Mouse (Mus musculus): ENCODE results near the gene Nfya.
"Not testable (repeated sequence)": the region's sequence is repeated elsewhere in the genome, so short reads cannot be mapped to it uniquely, and the experiment has no call there.

Gene Nfya

DNA sequence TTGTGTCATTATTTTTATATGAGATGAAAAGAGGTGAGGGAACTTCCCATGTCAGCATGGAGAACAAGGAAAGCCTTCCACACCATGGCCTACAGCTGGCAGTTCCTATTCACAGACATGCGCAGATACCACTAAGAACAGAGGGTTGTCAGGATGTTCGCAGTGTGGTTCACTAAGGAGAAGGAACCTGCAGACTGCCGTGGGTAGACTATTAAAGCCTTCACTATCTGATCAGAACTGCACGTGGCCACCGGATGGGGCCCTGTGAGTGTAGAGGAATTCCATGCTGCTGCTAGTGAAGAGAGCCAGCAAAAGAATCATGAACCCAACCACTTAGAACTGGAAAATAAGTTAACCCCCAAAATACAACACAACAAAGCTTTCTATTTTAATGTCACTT, 20.3 kb downstream of the Nfya start:
- DNase-seq: no peak

DNA sequence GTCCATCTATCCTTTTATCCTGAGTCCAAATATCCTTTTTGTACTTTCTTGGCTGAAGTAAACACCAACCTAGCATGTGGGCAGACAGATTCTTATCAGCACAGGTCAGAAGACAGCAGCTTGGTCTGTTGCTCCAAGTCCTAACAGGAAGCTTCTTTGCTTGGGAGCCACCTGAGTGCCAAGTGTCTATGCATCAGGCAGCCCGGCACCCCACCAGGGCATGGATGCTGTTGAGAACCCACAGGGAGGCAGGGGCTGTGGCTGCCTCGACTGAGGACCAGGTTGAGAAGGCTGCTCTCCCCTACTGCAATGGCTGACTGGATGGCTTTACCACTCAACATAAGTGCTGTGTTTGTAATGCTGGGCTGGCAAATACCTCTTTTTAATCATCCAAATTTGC, 21.0 kb downstream of the Nfya start:
- no peak for DNase-seq

DNA sequence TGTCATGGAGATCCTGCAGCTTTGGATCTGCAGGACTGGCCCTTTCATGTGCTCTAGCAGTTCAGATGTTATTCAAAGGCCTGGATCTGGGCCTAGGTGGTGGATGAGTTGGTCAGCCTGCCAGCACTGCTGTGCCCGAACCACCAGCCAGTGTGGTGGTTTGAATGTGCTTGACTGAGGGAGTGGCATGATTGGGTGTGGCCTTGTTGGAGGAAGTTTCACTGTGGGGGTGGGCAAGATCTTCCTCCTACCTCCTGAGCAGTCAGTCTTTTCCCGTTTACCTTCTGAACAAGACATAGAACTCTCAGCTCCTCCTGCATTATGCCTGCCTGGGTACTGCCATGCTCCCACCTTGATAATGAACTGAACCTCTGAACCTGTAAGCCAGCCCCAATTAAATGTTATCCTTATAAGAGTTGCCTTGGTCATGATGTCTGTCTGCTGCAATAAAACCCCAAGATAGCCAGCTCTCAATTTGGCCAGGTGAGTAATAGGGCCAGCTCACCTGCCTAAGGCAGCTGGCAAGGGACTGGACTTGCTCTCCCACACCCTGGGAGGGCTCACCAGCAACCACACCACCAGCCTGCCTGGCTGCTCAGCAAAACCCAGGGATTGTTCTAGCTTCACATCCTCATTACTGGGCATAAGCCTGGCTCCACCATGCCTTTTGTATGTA, 23.8 kb downstream of the Nfya start:
- no peak for DNase-seq

DNA sequence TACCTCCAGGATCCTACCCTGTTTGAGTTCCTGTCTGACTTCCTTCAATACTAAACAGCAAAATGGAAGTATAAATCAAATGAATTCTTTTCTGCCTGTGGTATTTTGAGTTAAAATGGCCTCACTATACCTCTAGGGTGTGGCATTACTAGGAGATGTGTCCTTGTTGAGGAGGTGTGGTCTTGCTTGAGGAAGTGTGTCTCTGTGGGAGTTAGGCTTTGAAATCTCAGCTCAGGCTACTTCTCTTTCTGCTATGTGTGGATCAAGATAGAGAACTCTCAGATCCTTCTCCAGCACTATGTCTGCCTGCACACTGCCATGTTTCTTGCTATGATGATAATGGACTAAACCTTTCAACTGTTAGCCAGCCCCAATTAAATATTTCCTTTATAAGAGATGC, 30.7 kb downstream of the Nfya start:
- DNase-seq: no peak

DNA sequence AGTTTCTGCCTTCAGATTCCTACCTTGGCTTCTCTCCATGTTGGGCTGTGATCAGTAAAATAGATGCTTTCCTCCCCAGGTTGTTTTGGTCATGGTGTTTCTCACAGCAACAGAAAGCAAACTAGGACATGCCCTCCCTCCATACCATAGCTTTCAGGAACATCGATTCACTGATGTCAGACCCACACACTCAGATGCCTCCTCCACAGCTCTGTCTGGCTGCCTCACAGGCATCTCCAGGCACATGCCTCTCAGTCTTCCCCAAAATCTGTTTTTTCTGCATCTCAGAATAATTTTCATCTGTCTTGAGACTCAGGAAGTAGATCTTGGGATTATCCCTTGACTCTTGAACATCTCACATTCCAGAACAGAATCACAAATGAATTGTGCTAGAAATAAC, 33.6 kb downstream of the Nfya start:
- DNase-seq: no peak

DNA sequence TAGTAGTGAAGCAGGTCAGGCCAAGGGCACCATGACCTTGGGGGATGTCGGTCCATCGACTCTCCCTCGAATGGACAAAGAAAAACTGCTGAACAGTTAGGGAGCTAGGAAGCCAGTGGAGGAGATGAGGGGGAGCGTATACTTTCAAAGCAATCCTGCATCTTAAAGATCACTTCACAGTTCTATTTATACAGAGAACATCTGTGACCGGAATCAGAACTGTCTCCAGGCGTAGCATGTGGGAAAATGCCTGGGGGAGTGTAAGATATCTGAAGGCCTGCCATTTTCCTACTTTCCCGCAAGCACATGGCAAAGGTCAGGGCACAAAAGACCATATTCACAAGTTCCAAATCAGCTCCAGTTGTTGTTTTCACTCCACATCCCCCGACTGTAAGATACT, 36.7 kb downstream of the Nfya start:
- no peak for DNase-seq

DNA sequence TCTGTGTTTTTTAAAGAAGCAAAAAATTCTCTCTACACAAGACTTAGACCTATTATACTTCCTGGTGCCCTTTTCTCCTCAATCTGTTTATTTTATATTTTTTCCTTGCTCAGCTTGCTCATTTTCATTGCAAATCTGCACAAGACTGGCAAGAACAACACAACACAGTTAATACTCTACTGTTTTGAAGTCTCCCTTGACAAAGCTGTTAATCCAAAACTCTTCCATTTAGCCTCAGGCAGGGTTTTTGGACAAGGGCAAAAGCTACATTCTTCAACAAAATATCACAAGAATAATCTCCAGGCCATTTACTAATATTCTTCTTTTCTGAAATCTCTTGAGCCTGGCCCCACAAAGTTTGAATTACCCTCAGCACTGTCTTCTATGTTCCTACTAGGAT, 38.1 kb downstream of the Nfya start:
- no peak for DNase-seq

DNA sequence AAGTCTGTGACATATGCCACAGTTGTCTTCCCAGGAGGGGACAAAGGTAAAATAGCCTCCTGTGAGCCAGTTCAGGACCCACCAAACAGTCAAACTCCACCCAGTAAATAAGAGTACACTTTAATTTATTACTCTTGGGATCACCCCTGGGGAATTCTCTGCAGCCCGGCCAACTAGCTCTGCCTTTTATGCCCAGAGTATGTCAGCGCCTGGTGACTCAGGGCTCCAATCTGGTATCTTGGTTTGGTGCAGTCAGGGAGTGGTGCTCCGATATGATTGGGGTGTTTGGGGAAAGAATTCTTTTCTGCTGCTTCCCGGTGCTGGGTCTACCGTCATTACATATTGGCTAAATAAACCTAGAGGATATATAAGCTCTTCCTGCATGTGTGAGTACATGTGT, 42.9 kb downstream of the Nfya start:
- DNase-seq: no peak

DNA sequence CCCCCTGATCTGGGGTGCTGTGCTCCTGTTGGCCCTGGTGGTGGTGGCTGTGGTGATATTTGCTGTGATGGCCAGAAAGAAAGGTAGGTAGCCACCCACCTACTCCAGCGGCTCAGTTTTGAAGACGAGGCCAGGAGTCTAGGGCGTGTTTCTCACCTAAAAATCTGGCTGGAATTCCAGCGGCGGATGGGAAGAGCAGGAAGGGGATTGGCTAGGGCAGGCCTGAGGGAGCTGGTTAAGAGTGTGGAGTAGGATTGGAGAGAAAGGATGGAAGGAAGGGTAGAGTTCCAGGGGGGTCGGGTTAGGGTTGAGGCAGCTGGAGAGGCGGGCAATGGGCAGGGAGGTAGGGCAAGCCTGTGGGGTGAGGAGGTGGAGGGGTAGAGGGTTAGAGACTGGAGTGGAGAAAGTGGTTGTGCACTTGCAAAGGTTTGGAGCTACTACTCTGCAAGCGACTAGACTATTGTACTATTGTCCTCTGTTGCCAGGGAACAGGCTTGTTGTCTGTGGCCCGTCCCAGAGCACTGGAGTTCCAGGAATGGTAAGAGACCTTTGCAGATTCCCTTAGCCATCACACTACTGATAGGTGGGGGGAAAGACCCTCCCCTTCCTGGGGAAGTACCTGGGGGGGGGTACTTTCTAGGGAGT, 44.1 kb downstream of the Nfya start:
- no peak for DNase-seq

DNA sequence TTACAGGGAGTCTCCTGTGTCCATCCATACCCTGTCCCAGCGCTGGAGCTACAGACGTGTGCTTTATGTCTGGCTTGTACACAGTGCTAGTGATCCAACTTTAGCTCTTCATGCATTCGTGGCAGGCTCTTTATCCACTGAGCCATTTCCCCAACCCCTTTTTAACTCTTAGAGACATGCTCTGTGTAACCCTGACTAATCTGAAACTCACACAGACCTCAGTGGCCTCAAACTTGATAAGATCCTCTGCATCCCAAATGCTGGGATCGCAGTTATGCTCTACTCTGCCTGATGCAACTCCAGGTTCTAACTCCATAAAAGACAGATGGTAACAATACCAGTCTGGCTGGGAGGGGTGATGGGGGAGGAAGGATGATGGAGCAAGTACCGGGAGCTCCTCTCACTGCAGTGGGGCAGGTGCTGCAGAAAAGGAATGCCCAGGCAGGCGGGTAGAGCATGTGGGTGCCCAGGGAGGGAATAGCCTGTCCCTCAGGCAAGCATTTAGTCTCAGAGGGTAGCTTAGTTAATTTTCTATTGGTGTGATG, 46.2 kb downstream of the Nfya start:
- DNase-seq: no peak

DNA sequence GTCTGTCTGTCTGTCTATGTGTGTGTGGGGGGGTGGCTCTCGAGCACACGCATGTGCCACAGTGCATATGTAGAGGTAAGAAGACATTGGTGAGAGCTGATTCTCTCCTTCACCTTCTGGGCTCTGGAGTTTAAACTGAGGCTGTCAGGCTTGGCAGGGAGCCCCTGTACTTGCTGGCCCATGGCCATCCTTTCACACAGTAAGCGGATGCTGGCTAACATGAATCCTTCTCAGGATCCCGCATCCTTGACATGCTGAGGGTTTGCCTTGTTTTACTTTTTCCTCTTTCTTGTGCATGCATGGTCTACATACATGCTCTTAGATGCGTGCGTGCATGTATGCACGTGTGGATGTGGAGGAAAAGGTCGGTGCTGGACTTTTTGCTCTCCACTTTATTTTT, 46.7 kb downstream of the Nfya start:
- DNase-seq: no peak

DNA sequence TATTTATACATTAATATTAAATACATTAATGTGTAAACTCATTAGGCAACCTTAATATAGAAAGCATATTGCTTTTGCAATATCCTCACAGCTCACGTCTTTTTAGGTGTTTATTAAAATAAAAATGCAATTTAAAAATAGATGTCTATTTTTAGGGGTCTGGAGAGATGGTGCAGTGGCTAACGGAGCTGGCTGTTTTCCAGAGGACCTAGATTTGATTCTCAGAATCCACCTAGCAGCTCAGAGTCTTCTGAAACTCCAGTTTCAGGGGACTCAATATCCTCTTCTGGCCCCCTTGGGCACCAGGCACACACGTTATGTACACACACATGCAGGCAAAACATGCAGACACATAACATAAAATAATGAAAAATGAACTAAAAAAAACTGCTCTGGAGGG, 47.4 kb downstream of the Nfya start:
- DNase-seq: no peak

DNA sequence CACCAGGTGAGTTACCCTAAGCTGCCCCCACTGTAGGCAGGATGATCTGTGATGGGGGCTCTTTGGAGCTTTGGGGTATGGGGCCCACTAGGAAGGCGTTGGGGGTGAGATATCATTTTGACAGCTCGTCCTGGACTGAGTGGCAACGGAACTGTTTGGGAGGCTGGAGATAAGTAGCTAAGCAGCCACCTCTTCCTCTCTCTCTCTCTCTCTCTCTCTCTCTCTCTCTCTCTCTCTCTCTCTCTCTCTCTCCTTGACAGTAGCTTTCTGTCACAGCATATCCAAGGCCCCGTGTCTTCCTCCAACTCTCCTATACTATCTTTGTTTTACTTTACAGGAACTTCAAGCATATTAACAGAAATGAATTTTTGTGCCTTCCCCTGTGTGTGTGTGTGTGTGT, 49.2 kb downstream of the Nfya start:
- no peak for DNase-seq

DNA sequence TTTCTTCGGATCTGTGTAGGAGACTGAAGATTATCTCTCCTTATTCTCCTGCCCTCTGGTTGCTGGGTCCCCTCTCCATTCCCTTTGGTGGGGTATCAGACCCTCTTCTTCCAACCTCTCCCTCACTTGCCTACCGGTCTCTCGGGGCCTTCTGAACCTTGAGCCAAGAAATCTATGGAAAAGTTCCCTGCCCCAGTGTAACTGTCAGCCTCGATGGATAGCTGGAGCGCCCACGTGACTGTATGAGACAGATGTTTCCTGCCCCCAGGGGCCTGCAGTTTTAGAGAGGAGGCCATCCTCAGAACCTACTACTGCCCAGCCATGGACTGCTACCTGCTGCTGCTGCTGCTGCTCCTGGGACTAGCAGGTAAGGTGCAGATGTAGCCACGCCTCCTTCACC, 50.1 kb downstream of the Nfya start, which contains the start of gene Treml1:
Gene Treml1 (plus strand): TSS at position 301 of the 400 bp plus-strand sequence.
- no peak for DNase-seq

DNA sequence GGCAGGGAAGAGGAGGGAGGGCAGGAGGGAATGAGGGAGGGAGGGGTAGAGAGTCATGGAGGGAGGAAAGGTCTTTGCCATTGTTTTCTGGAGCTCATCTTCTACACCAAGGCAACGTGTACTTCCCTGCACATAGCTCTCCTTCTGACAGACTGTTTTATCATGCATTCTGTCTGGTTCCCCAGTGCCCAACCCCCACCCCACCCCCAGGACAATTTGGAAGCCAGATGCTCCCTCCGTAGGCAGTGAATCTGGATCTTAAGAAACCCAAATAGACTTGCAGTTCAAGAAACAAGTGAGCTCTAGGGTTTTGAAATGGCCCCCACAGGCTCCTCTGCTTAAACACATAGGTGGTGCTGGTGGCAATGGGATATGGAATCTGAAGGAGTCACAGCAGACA, 51.8 kb downstream of the Nfya start:
- no peak for DNase-seq

DNA sequence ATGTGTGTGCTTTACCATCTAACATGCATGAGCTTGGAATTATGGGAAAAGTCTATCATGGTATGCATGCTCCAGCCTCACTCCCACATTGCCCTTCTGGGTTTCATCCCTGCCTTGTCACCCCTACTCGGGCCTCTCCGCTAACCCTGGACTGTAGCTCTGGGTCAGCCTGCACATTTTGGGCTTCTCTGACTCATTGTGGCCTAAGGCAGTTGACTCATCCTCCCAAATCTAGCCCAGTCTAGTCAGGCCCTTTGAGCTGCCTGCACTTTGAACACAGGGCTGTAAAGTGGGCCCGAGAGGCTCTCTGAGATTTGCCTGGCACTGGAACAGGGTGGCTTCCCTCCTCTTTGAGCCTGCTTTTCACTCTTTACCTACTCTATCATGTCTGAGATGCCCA, 53.9 kb downstream of the Nfya start:
- DNase-seq: no peak

DNA sequence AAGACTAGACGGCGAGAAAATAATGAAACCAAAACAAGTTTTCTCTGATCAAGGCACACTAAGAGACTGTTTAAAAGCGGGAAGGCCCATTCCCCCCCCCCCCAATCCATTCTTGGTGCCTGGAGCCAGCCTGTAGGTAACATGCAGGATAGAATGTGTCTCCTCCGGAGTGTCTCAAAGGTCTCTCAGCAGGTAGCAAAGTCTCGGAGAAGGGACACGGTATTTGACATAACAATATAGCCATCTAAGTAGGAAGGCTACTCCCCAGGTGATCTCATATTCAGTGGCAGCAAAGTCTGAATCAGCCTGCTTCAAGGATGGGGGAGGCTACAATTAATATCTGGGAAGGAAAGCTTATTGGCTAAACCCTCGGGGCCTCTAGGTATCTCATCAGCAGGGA, 56.7 kb downstream of the Nfya start:
- not testable (repeated sequence) for DNase-seq

DNA sequence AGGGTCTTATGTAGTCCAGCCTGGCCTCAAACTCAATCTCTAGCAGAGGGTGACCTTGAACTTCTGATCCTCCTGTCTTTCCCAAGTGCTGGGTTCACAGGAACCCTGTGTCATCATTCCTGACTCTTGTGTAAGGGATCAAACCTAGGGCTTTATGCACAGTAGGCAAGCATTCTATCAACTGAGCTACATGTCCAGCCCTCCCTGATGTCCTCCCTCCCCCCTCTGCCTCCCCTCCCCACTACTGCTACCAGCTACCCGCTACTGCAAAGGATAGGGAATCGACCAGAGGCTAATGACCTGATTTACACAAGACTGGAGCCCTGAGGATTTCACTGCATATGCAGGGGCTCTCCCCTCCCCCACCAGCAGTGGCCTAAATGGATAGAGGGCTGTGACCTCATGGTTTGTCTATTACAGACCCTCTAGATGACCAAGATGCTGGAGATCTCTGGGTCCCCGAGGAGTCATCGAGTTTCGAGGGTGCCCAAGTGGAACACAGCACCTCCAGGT, 59.0 kb downstream of the Nfya start:
- DNase-seq: no peak

DNA sequence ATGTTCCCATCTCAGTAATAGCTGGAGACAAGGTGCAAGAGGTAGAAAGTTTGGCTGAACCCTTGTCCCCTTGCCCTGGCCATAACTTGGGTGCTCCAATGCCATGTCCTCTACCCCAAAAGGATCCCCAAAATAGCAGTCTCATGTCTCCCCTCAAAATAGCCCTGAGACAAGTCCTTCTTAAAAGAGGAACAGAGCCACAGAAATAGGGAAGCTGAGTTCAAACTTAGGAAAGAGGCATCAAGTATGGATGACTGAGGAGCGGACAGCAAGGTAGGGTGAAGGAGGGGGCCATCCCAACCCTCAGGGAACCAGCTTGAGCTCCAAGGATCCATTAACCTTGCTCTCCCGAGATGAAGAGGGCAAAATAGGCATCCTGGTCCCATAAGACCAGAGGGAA, 62.4 kb downstream of the Nfya start:
- DNase-seq: no peak

DNA sequence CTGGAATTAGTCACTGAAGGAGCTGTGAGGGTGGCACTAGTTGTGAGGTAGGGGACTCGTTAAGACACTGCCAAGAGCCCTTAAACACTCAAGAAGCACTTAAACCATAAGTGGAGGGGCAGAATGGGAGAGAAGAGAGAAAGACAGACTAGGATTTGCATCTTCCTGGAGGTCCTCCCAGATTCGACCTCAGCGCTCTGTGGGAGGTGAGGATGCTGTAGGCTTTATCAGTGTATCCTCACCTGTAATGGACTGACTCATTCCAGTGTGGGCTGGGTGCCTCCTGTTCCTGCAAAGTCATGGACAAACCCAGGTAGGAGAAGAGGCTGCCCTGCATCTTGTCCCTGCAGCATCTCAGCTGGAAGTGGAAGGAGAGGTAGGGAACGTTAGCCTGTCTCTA, 62.9 kb downstream of the Nfya start:
- DNase-seq: no peak

DNA sequence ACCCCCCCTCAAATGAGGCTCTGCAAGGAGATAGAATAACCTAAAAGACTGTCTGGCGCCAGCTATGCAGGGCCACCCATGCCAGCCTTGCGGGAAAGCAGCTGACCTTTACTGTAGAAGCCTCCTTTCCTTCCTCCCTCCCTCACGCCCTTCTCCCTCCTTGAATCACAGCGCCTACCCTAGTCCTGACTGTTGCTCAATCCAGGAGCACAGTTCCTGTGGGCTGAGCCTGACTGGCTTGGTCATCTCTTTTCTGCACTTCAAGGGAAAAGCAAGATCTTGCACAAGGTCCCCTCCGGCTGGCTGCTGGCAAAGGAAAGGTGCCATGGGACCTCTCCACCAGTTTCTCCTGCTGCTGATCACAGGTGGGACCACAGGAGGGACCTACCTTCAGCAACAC, 63.5 kb downstream of the Nfya start, which contains the start of gene Trem2:
Gene Trem2 (plus strand): TSS at position 171 of the 400 bp plus-strand sequence.
- no peak for DNase-seq

DNA sequence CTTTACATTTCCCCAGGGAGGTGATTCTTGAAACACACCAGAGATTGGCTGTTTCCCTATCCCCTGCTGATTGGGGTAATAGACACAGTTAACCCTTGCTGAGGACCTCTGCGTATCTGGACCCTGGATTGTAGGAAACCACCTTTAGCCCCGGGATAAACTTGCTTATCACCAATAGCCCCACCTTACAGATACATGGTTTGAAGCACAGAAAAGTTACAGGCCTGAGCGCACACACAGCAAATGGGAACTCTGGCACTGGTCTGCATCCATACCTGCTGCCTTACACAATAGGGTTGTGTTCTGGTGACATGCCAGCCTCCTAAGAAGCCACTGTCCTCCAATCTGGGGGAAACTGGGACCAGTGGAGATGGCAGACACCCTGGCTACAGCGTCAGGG, 63.9 kb downstream of the Nfya start:
- no peak for DNase-seq

DNA sequence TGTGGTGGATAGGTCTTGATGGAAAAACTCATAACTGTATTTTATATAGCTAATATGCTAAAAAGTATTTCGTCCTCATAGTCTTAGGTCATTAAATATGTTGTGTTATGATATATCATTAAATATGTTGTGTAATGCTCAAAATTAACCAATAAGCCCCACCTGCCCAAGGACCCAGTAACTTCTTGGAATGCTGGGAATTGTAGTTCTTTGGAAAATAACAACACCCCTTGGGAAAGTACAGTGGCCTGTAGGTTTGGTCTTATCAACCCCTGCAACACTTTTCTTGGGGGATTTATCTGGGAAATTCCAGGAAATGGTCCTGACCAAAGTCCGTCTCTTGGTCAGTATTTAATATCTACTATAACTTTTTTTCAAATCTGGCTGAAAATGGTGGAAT, 66.6 kb downstream of the Nfya start:
- DNase-seq: no peak

DNA sequence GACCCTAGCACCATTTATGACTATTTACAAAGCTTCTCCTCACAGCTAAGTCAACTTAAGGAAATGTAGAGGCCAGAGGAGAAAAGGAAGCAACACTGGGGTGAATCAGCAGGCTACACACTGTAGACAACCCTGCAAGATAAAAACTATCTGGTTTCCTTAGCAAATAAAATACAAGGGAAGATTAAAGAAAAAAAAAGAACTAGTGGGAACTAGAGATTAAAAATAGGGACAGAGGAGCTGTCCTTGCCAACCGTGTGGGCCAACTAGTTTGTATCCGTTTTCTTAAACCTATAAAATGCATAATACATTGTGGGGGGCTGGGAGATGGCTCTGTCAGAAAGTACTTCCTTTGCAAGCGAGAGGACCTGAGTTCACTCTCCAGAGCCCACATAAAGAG, 67.8 kb downstream of the Nfya start:
- DNase-seq: no peak

DNA sequence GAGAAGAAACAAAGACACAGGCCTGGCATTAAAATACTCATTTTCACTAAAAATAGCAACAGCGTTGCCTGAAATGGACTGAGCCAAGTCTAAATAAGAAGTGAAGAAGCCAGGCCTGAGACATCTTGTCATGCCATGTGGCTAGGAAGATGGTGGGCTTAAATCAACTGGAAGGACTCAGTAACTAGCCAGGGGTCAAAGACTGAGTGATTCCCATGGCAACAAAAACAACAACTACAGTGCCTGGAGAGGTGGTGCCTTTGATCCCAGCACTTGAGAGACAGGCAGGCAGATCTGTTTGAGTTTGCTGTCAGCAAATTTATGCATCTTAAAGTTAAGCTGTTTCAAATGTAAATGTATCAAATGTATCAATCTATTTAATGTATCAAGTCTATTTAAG, 69.4 kb downstream of the Nfya start:
- no peak for DNase-seq

Measured in kidney, adult 11 months (tissue).